ENCODE assay signal across 26 mouse cellular contexts in the genomic region with DNA sequence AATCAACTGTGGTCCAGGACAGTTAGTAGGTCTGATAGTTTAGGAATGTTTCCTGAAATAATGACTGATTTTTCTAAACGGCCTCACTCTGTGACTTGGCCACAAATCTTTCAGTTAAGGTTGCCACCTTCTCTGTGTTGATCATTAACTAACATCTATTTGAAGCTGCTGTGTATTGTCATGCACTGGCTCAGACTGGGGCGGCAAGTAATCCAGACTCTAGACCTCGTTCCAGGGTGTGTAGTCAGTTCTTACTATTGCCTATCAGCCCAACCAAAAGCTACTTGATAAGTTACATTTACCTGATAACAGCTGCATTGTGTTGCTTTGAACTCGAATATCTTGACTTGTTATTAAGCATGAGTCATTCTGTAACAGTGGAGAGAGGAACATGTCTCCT.
A peak's percentile ranks its signal among the peaks of the same experiment; 100 is the strongest.
DNase-seq lines count a peak whose midpoint lies in the region; ATAC-seq and TF ChIP-seq lines count a peak whose summit lies in the region.
"Had no signal": no experiment of that assay in that cellular context is flagged by ENCODE, and none has a peak within 500 bp of the region (broad histone marks: within the 10 kb centered on the region; RNA-seq: fewer than 3 reads in every experiment).

No protein-coding gene starts in this region.

- no peak for TF ChIP-seq CTCF in intestine, postnatal 0 days (IDR thresholded peaks at IDR 0.05; ENCODE audit: low read depth)

- H3K4me2 ChIP-seq in intestine, postnatal 0 days (replicated peaks; ENCODE audit: low read depth) = 0 out of 2 replicates have a peak overlapping the region, but pooled peaks have one; percentile 13
- H3K4me2 ChIP-seq in stomach, embryonic 14.5 days (replicated peaks; ENCODE audit: low read depth, low read length) = no peak overlapping the region
- H3K4me2 ChIP-seq in forebrain, embryonic 13.5 days = no peak overlapping the region
- H3K4me2 ChIP-seq: embryonic facial prominence, embryonic 12.5 days; heart, embryonic 13.5 days; hindbrain, embryonic 14.5 days; limb, embryonic 13.5 days; liver, embryonic 13.5 days; midbrain, embryonic 13.5 days; neural tube, embryonic 13.5 days had no signal

- peaks cover 10% of the 10 kb centered on the region for H3K4me1 ChIP-seq in intestine, postnatal 0 days (replicated peaks; ENCODE audit: control insufficient read depth, insufficient read depth, low read length)
- H3K4me1 ChIP-seq in stomach, embryonic 14.5 days (ENCODE audit: control insufficient read depth, insufficient read depth, low read length) = no peaks in the 10 kb centered on the region
- H3K4me1 ChIP-seq in forebrain, embryonic 13.5 days = no peaks in the 10 kb centered on the region
- H3K4me1 ChIP-seq: embryonic facial prominence, embryonic 12.5 days; liver, embryonic 13.5 days; midbrain, embryonic 13.5 days; neural tube, embryonic 13.5 days had no signal

- H3K36me3 ChIP-seq in intestine, postnatal 0 days (ENCODE audit: control insufficient read depth, insufficient read depth) = 0 out of 2 replicates have a peak, but pooled peaks cover under 1% of the 10 kb centered on the region
- H3K36me3 ChIP-seq in stomach, embryonic 14.5 days (ENCODE audit: control insufficient read depth, insufficient read depth, low read length) = no peaks in the 10 kb centered on the region
- no peaks in the 10 kb centered on the region for H3K36me3 ChIP-seq in forebrain, embryonic 13.5 days (ENCODE audit: poor library complexity, severe bottlenecking)
- H3K36me3 ChIP-seq: embryonic facial prominence, embryonic 12.5 days; heart, embryonic 13.5 days; limb, embryonic 13.5 days; liver, embryonic 13.5 days; midbrain, embryonic 13.5 days; neural tube, embryonic 13.5 days had no signal

- no peaks in the 10 kb centered on the region for H3K9me3 ChIP-seq in intestine, postnatal 0 days (ENCODE audit: control insufficient read depth)
- no peaks in the 10 kb centered on the region for H3K9me3 ChIP-seq in stomach, embryonic 14.5 days (ENCODE audit: control insufficient read depth, low read depth, low read length)
- no peaks in the 10 kb centered on the region for H3K9me3 ChIP-seq in forebrain, embryonic 13.5 days (replicated peaks)
- H3K9me3 ChIP-seq: embryonic facial prominence, embryonic 12.5 days; heart, embryonic 13.5 days; limb, embryonic 13.5 days; liver, embryonic 13.5 days; midbrain, embryonic 13.5 days; neural tube, embryonic 13.5 days had no signal

- peak; percentile 91 for ATAC-seq in intestine, postnatal 0 days
- ATAC-seq in stomach, embryonic 14.5 days (ENCODE audit: insufficient number of reproducible peaks, insufficient read depth, low FRiP score, low read depth) = peak; percentile 95
- ATAC-seq in forebrain, embryonic 13.5 days = no peak
- ATAC-seq: forebrain, embryonic 16.5 days; lung, postnatal 0 days; midbrain, embryonic 13.5 days had no signal

- peak; percentile 19 for DNase-seq in kidney, postnatal 14 days
- DNase-seq in kidney, postnatal 10 days = no peak
- DNase-seq in left cerebral cortex, postnatal 36 days (ENCODE audit: low spot score in 2 of 2) = no peak
- no peak for DNase-seq in cerebellum, postnatal 14 days
- DNase-seq: B cell, adult 2 months; cerebellum, adult 8-10 months; embryo, embryonic 11 days; heart, adult 2 months; heart, postnatal 10 days; liver, embryonic 13.5 days; lung, adult 18-20 months; right cerebral cortex, postnatal 4 days; thymus, postnatal 14 days had no signal

- H3K9ac ChIP-seq in intestine, postnatal 0 days (ENCODE audit: low read depth, low read length) = no peak overlapping the region
- H3K9ac ChIP-seq in stomach, embryonic 14.5 days (replicated peaks; ENCODE audit: low read depth, low read length) = no peak overlapping the region
- no peak overlapping the region for H3K9ac ChIP-seq in forebrain, embryonic 13.5 days
- H3K9ac ChIP-seq: embryonic facial prominence, embryonic 12.5 days; heart, embryonic 13.5 days; hindbrain, embryonic 14.5 days; limb, embryonic 13.5 days; liver, embryonic 13.5 days; midbrain, embryonic 13.5 days; neural tube, embryonic 13.5 days had no signal

- H3K27me3 ChIP-seq in intestine, postnatal 0 days (replicated peaks; ENCODE audit: control insufficient read depth, insufficient read depth, low read length) = no peaks in the 10 kb centered on the region
- no peaks in the 10 kb centered on the region for H3K27me3 ChIP-seq in stomach, embryonic 14.5 days (ENCODE audit: control insufficient read depth, insufficient read depth, low read length)
- H3K27me3 ChIP-seq in forebrain, embryonic 13.5 days = no peaks in the 10 kb centered on the region
- H3K27me3 ChIP-seq: embryonic facial prominence, embryonic 12.5 days; heart, embryonic 13.5 days; limb, embryonic 13.5 days; liver, embryonic 13.5 days; midbrain, embryonic 13.5 days; neural tube, embryonic 13.5 days had no signal

- intact Hi-C loops in left cerebral cortex, postnatal 36 days (cut with DNase I) = no loop called here

- H3K27ac ChIP-seq in intestine, postnatal 0 days (ENCODE audit: low read depth, low read length) = no peak overlapping the region
- no peak overlapping the region; the same call in 1 of the 2 replicates for H3K27ac ChIP-seq in stomach, embryonic 14.5 days (ENCODE audit: low read length)
- H3K27ac ChIP-seq in forebrain, embryonic 13.5 days = no peak overlapping the region
- H3K27ac ChIP-seq: embryonic facial prominence, embryonic 12.5 days; heart, adult 2 months; heart, embryonic 13.5 days; hindbrain, embryonic 14.5 days; left cerebral cortex, adult 2 months; limb, embryonic 13.5 days; liver, embryonic 13.5 days; macrophage; midbrain, embryonic 13.5 days; neural tube, embryonic 13.5 days had no signal

- no peak overlapping the region for H3K4me3 ChIP-seq in intestine, postnatal 0 days (ENCODE audit: low read depth, low read length)
- H3K4me3 ChIP-seq in stomach, embryonic 14.5 days (ENCODE audit: low read depth, low read length) = no peak overlapping the region
- no peak overlapping the region for H3K4me3 ChIP-seq in forebrain, embryonic 13.5 days
- H3K4me3 ChIP-seq: embryonic facial prominence, embryonic 12.5 days; heart, adult 2 months; heart, embryonic 13.5 days; left cerebral cortex, adult 2 months; limb, embryonic 13.5 days; liver, embryonic 13.5 days; midbrain, embryonic 13.5 days; neural tube, embryonic 13.5 days had no signal

- 39% methylated on average over 4 of the region's 4 CpGs for WGBS in intestine, postnatal 0 days
- WGBS in stomach, embryonic 14.5 days = 52% methylated on average over 4 of the region's 4 CpGs
- 78% methylated on average over 4 of the region's 4 CpGs for WGBS in forebrain, embryonic 13.5 days
